Comparison of ENCODE assay signal across 13 mouse cellular contexts in the genomic region with DNA sequence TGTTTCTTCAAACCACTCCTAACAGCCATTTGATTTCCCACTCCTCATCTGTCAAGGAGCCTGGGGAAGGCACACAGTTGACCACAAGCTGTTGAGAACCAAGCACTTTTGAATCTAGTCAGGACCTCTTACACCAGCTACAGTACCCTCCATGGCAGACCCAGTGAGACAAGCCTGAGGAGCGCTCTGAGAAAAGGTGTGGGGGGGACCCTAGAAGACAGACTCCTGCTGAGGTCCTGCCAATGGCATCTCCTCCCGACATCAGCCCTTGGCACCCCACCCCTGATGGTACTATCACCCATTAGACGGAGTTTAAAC. TPM values are rescaled to one million over a fixed set of nuclear protein-coding genes. Genes with fewer than 3 reads are reported as not detected.
DNase-seq lines count a peak whose midpoint lies in the region; ATAC-seq and TF ChIP-seq lines count a peak whose summit lies in the region.
"Had no signal": no experiment of that assay in that cellular context is flagged by ENCODE, and none has a peak within 500 bp of the region (broad histone marks: within the 10 kb centered on the region; RNA-seq: fewer than 3 reads in every experiment).

No protein-coding gene starts in this region.

- peaks cover 26% of the 10 kb centered on the region for H3K4me1 ChIP-seq in heart, embryonic 13.5 days
- H3K4me1 ChIP-seq in limb, embryonic 13.5 days = peaks cover 26% of the 10 kb centered on the region
- peaks cover 4% of the 10 kb centered on the region for H3K4me1 ChIP-seq in limb, embryonic 10.5 days
- peaks cover 18% of the 10 kb centered on the region for H3K4me1 ChIP-seq in embryonic facial prominence, embryonic 13.5 days
- peaks cover 19% of the 10 kb centered on the region for H3K4me1 ChIP-seq in limb, embryonic 14.5 days (ENCODE audit: control insufficient read depth, insufficient read depth, low read length)
- H3K4me1 ChIP-seq: midbrain, embryonic 10.5 days had no signal

- no peak for DNase-seq in heart, adult 9 months (ENCODE audit: low spot score in 2 of 2)
- DNase-seq in limb, embryonic 10.5 days (ENCODE audit: low spot score) = no peak
- no peak for DNase-seq in limb, embryonic 14.5 days (ENCODE audit: low spot score)
- DNase-seq in spleen, postnatal 36 days (ENCODE audit: low spot score in 2 of 2) = no peak
- DNase-seq: layer of hippocampus, adult 9-11 months had no signal

- no peak for TF ChIP-seq POLR2A in limb, embryonic 14.5 days (IDR thresholded peaks at IDR 0.05; ENCODE audit: borderline replicate concordance, extremely low read depth, insufficient read depth, insufficient read length)

- peak overlapping the region; percentile 82 for H3K27ac ChIP-seq in heart, embryonic 13.5 days (replicated peaks)
- H3K27ac ChIP-seq in limb, embryonic 13.5 days = peak overlapping the region; percentile 77; the same call in 1 of the 2 replicates
- H3K27ac ChIP-seq in limb, embryonic 10.5 days = no peak overlapping the region; the same call in 1 of the 2 replicates
- 0 out of 2 replicates have a peak overlapping the region, but pooled peaks have one; percentile 60 for H3K27ac ChIP-seq in embryonic facial prominence, embryonic 13.5 days
- H3K27ac ChIP-seq in limb, embryonic 14.5 days (replicated peaks; ENCODE audit: low read depth, low read length) = peak overlapping the region; percentile 67; the same call in 1 of the 2 replicates

- H3K9me3 ChIP-seq in heart, embryonic 13.5 days = no peaks in the 10 kb centered on the region
- H3K9me3 ChIP-seq in limb, embryonic 13.5 days = no peaks in the 10 kb centered on the region
- no peaks in the 10 kb centered on the region for H3K9me3 ChIP-seq in limb, embryonic 10.5 days (replicated peaks)
- no peaks in the 10 kb centered on the region for H3K9me3 ChIP-seq in embryonic facial prominence, embryonic 13.5 days
- H3K9me3 ChIP-seq in limb, embryonic 14.5 days (ENCODE audit: control insufficient read depth, low read length) = no peaks in the 10 kb centered on the region
- H3K9me3 ChIP-seq: midbrain, embryonic 10.5 days had no signal

- ATAC-seq in heart, embryonic 13.5 days (ENCODE audit: extremely low read depth, insufficient number of reproducible peaks, low FRiP score, low TSS enrichment) = no peak
- no peak for ATAC-seq in limb, embryonic 13.5 days (ENCODE audit: low FRiP score, low read depth)
- no peak for ATAC-seq in embryonic facial prominence, embryonic 13.5 days (ENCODE audit: insufficient number of reproducible peaks, insufficient read depth, low FRiP score, low TSS enrichment, low read depth)
- no peak for ATAC-seq in limb, embryonic 14.5 days (ENCODE audit: low FRiP score, low read depth)
- ATAC-seq in CD4-positive, CD25-positive, alpha-beta regulatory T cell, adult 4 months = no peak
- ATAC-seq: activated CD4-positive, CD25-positive, alpha-beta regulatory T cell, adult 4 months; inflammation-experienced regulatory T-cells, adult 6 months had no signal

- H3K9ac ChIP-seq in heart, embryonic 13.5 days = no peak overlapping the region
- no peak overlapping the region for H3K9ac ChIP-seq in limb, embryonic 13.5 days
- H3K9ac ChIP-seq in embryonic facial prominence, embryonic 13.5 days = no peak overlapping the region
- H3K9ac ChIP-seq in limb, embryonic 14.5 days (ENCODE audit: low read depth, low read length, severe bottlenecking) = no peak overlapping the region

- WGBS in heart, embryonic 13.5 days = 81% methylated on average over 3 of the region's 3 CpGs
- WGBS in limb, embryonic 13.5 days = 90% methylated on average over 3 of the region's 3 CpGs
- 86% methylated on average over 3 of the region's 3 CpGs for WGBS in limb, embryonic 10.5 days
- 92% methylated on average over 3 of the region's 3 CpGs for WGBS in embryonic facial prominence, embryonic 13.5 days
- 86% methylated on average over 3 of the region's 3 CpGs for WGBS in limb, embryonic 14.5 days

- H3K4me3 ChIP-seq in heart, embryonic 13.5 days = no peak overlapping the region
- H3K4me3 ChIP-seq in limb, embryonic 13.5 days = no peak overlapping the region
- no peak overlapping the region for H3K4me3 ChIP-seq in limb, embryonic 10.5 days
- no peak overlapping the region for H3K4me3 ChIP-seq in embryonic facial prominence, embryonic 13.5 days
- H3K4me3 ChIP-seq in limb, embryonic 14.5 days (replicated peaks; ENCODE audit: low read length) = no peak overlapping the region
- H3K4me3 ChIP-seq: midbrain, embryonic 10.5 days; myocyte had no signal

- peaks cover 77% of the 10 kb centered on the region for H3K36me3 ChIP-seq in heart, embryonic 13.5 days
- H3K36me3 ChIP-seq in limb, embryonic 13.5 days = peaks cover 23% of the 10 kb centered on the region
- H3K36me3 ChIP-seq in limb, embryonic 10.5 days = no peaks in the 10 kb centered on the region
- H3K36me3 ChIP-seq in embryonic facial prominence, embryonic 13.5 days = peaks cover 5% of the 10 kb centered on the region; the same call in 1 of the 2 replicates
- H3K36me3 ChIP-seq in limb, embryonic 14.5 days (ENCODE audit: control insufficient read depth, insufficient read depth, low read length) = peaks cover 10% of the 10 kb centered on the region; the same call in 1 of the 2 replicates
- H3K36me3 ChIP-seq: midbrain, embryonic 10.5 days had no signal

- no peak overlapping the region for H3K4me2 ChIP-seq in heart, embryonic 13.5 days
- H3K4me2 ChIP-seq in limb, embryonic 13.5 days (replicated peaks) = no peak overlapping the region
- no peak overlapping the region for H3K4me2 ChIP-seq in embryonic facial prominence, embryonic 13.5 days
- H3K4me2 ChIP-seq in limb, embryonic 14.5 days (replicated peaks; ENCODE audit: low read depth, low read length, severe bottlenecking) = no peak overlapping the region

- H3K27me3 ChIP-seq in heart, embryonic 13.5 days (replicated peaks) = no peaks in the 10 kb centered on the region
- no peaks in the 10 kb centered on the region for H3K27me3 ChIP-seq in limb, embryonic 13.5 days
- H3K27me3 ChIP-seq in limb, embryonic 10.5 days (ENCODE audit: low read depth, poor library complexity, severe bottlenecking) = no peaks in the 10 kb centered on the region
- no peaks in the 10 kb centered on the region for H3K27me3 ChIP-seq in embryonic facial prominence, embryonic 13.5 days
- H3K27me3 ChIP-seq in limb, embryonic 14.5 days (ENCODE audit: control insufficient read depth, insufficient read depth, low read length) = no peaks in the 10 kb centered on the region

RNA-seq across cellular contexts. Expression of gene Per2, which starts 22.1 kb away (rescaled TPM):
- polyA plus RNA-seq in heart, embryonic 13.5 days (2015; fragmentation: Nextera tagmentation; extraction: Ambion mirVana) = 2.7 and 3.1 TPM in 2 replicates
- polyA plus RNA-seq in limb, embryonic 13.5 days (2015; fragmentation: Nextera tagmentation; extraction: Ambion mirVana) = 3.3 TPM in 2 replicates
- polyA plus RNA-seq in limb, embryonic 10.5 days (2016; fragmentation: Nextera tagmentation; extraction: Ambion mirVana) = 1.8 and 2.4 TPM in 2 replicates
- 3.0 and 3.5 TPM in 2 replicates for polyA plus RNA-seq in embryonic facial prominence, embryonic 13.5 days (2015; fragmentation: Nextera tagmentation; extraction: Ambion mirVana)
- 8.3 and 10.5 TPM in 2 replicates for polyA plus RNA-seq in limb, embryonic 14.5 days (2012; rRNA removed)
- polyA plus RNA-seq in limb, embryonic 14.5 days (2014; fragmentation: Nextera tagmentation; extraction: Ambion mirVana) = 4.0 and 4.2 TPM in 2 replicates
- 1 to 10 TPM; 1.9 to 2.1 TPM for polyA plus RNA-seq in CD4-positive, CD25-positive, alpha-beta regulatory T cell, adult 4 months (2017; shearing (Covaris generic))

RNA-seq across cellular contexts. Expression of gene Hes6, which starts 23.2 kb away (rescaled TPM):
- polyA plus RNA-seq in heart, embryonic 13.5 days (2015; fragmentation: Nextera tagmentation; extraction: Ambion mirVana) = 61.5 and 70.9 TPM in 2 replicates
- 114 and 117 TPM in 2 replicates for polyA plus RNA-seq in limb, embryonic 13.5 days (2015; fragmentation: Nextera tagmentation; extraction: Ambion mirVana)
- 86.2 and 111 TPM in 2 replicates for polyA plus RNA-seq in limb, embryonic 10.5 days (2016; fragmentation: Nextera tagmentation; extraction: Ambion mirVana)
- polyA plus RNA-seq in embryonic facial prominence, embryonic 13.5 days (2015; fragmentation: Nextera tagmentation; extraction: Ambion mirVana) = 63.7 and 70.8 TPM in 2 replicates
- polyA plus RNA-seq in limb, embryonic 14.5 days (2012; rRNA removed) = 82.8 and 104 TPM in 2 replicates
- polyA plus RNA-seq in limb, embryonic 14.5 days (2014; fragmentation: Nextera tagmentation; extraction: Ambion mirVana) = 91.0 and 91.6 TPM in 2 replicates
- polyA plus RNA-seq in CD4-positive, CD25-positive, alpha-beta regulatory T cell, adult 4 months (2017; shearing (Covaris generic)) = 10 to 100 TPM; 11.4 to 12.5 TPM

RNA-seq across cellular contexts. Expression of gene Ilkap, which starts 38.4 kb away (rescaled TPM):
- 92.0 and 107 TPM in 2 replicates for polyA plus RNA-seq in heart, embryonic 13.5 days (2015; fragmentation: Nextera tagmentation; extraction: Ambion mirVana)
- 163 and 172 TPM in 2 replicates for polyA plus RNA-seq in limb, embryonic 13.5 days (2015; fragmentation: Nextera tagmentation; extraction: Ambion mirVana)
- polyA plus RNA-seq in limb, embryonic 10.5 days (2016; fragmentation: Nextera tagmentation; extraction: Ambion mirVana) = 185 and 190 TPM in 2 replicates
- polyA plus RNA-seq in embryonic facial prominence, embryonic 13.5 days (2015; fragmentation: Nextera tagmentation; extraction: Ambion mirVana) = 152 and 158 TPM in 2 replicates
- 130 and 142 TPM in 2 replicates for polyA plus RNA-seq in limb, embryonic 14.5 days (2012; rRNA removed)
- polyA plus RNA-seq in limb, embryonic 14.5 days (2014; fragmentation: Nextera tagmentation; extraction: Ambion mirVana) = 140 and 158 TPM in 2 replicates
- 10 to 100 TPM; 30.3 to 36.3 TPM for polyA plus RNA-seq in CD4-positive, CD25-positive, alpha-beta regulatory T cell, adult 4 months (2017; shearing (Covaris generic))

RNA-seq across cellular contexts. Expression of gene Traf3ip1, which starts 57.4 kb away (rescaled TPM):
- 3.8 and 4.3 TPM in 2 replicates for polyA plus RNA-seq in heart, embryonic 13.5 days (2015; fragmentation: Nextera tagmentation; extraction: Ambion mirVana)
- polyA plus RNA-seq in limb, embryonic 13.5 days (2015; fragmentation: Nextera tagmentation; extraction: Ambion mirVana) = 9.6 and 10.0 TPM in 2 replicates
- polyA plus RNA-seq in limb, embryonic 10.5 days (2016; fragmentation: Nextera tagmentation; extraction: Ambion mirVana) = 12.5 and 12.9 TPM in 2 replicates
- 8.7 and 12.1 TPM in 2 replicates for polyA plus RNA-seq in embryonic facial prominence, embryonic 13.5 days (2015; fragmentation: Nextera tagmentation; extraction: Ambion mirVana)
- polyA plus RNA-seq in limb, embryonic 14.5 days (2012; rRNA removed) = 14.2 and 16.7 TPM in 2 replicates
- polyA plus RNA-seq in limb, embryonic 14.5 days (2014; fragmentation: Nextera tagmentation; extraction: Ambion mirVana) = 5.1 and 6.2 TPM in 2 replicates
- 1 to 10 TPM; 3.5 to 5.2 TPM for polyA plus RNA-seq in CD4-positive, CD25-positive, alpha-beta regulatory T cell, adult 4 months (2017; shearing (Covaris generic))
